11 mouse cellular contexts compared by ENCODE assay signal in the genomic region with DNA sequence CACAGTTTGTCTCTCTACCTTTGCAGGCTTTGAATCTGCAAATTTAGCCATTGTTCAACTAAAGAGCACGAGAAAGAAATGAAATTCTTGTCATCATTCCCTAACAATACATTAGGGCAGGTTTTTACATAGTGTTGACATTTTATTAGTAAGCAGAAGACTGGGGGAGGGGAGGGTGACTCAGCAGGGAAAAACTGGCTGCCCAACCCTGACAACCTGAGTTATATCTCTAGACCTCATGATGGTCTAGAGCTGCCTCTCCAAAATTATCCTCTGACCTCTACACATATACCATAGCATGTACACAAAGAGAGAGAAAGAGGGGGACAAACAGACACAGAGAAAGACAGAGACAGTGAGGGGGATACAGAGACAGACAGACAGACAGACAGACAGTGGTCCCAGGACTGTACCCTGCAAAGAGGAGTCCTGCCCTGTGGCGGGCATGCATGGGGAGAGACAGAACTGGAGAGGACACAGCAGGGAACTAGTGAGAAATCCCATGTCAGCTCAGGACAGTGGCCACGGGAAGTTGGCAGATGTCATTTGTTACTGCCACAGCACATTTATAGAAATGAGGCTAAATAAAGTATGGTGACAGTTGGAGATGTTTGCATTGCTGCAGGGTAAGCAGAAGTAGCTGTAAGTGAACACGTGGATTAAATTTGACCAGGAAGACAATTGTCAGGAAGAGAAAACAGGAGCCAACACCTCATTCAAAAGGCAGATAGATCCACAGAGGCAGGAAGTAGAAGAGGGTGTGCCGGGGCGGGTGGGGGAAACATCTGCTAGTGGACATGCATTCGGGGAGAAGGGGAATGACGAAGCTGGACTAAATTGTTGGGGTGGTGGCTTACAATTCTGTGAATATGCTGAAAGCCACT. TPM values are rescaled to one million over a fixed set of nuclear protein-coding genes. Genes with fewer than 3 reads are reported as not detected.
DNase-seq lines count a peak whose midpoint lies in the region; ATAC-seq and TF ChIP-seq lines count a peak whose summit lies in the region.
"Had no signal": no experiment of that assay in that cellular context is flagged by ENCODE, and none has a peak within 500 bp of the region (broad histone marks: within the 10 kb centered on the region; RNA-seq: fewer than 3 reads in every experiment).

No protein-coding gene starts in this region.

- H3K27ac ChIP-seq in heart, postnatal 0 days (ENCODE audit: low read depth): peak overlapping the region; percentile 34; the same call in 1 of the 2 replicates
- peak overlapping the region; percentile 55 for H3K27ac ChIP-seq in small intestine, adult 2 months (ENCODE audit: insufficient read depth, low read depth, low read length)
- H3K27ac ChIP-seq in hindbrain, embryonic 10.5 days: no peak overlapping the region
- H3K27ac ChIP-seq: forebrain, embryonic 15.5 days had no signal

- no peak for TF ChIP-seq CTCF in heart, postnatal 0 days (IDR thresholded peaks at IDR 0.05; ENCODE audit: low read depth)
- no peak for TF ChIP-seq CTCF in small intestine, adult 2 months (IDR thresholded peaks at IDR 0.05; ENCODE audit: extremely low read depth, insufficient read length, insufficient replicate concordance, low read depth, low read length)

- H3K4me1 ChIP-seq in heart, postnatal 0 days (ENCODE audit: control insufficient read depth, insufficient read depth): peaks cover 8% of the 10 kb centered on the region; the same call in 1 of the 2 replicates
- H3K4me1 ChIP-seq in small intestine, adult 2 months (ENCODE audit: control insufficient read depth, insufficient read depth, insufficient read length, low read length): peaks cover 3% of the 10 kb centered on the region; the same call in 1 of the 2 replicates
- peaks cover 5% of the 10 kb centered on the region; the same call in 1 of the 2 replicates for H3K4me1 ChIP-seq in hindbrain, embryonic 10.5 days (replicated peaks)
- H3K4me1 ChIP-seq: forebrain, embryonic 15.5 days had no signal

- H3K36me3 ChIP-seq in heart, postnatal 0 days (replicated peaks; ENCODE audit: control insufficient read depth, insufficient read depth, low read length): no peaks in the 10 kb centered on the region
- H3K36me3 ChIP-seq in small intestine, adult 2 months (ENCODE audit: control insufficient read depth, insufficient read depth, low read length): no peaks in the 10 kb centered on the region
- no peaks in the 10 kb centered on the region for H3K36me3 ChIP-seq in hindbrain, embryonic 10.5 days
- H3K36me3 ChIP-seq: forebrain, embryonic 15.5 days had no signal

- WGBS in heart, postnatal 0 days: 34% methylated on average over 8 of the region's 8 CpGs
- WGBS in small intestine, adult 2 months: 21% methylated on average over 8 of the region's 8 CpGs
- 72% methylated on average over 8 of the region's 8 CpGs for WGBS in hindbrain, embryonic 10.5 days

- H3K9me3 ChIP-seq in heart, postnatal 0 days (replicated peaks; ENCODE audit: control insufficient read depth, low read length): no peaks in the 10 kb centered on the region
- H3K9me3 ChIP-seq in hindbrain, embryonic 10.5 days: no peaks in the 10 kb centered on the region
- H3K9me3 ChIP-seq: forebrain, embryonic 15.5 days had no signal

- TF ChIP-seq EP300 in heart, postnatal 0 days (IDR thresholded peaks at IDR 0.05; ENCODE audit: low read depth): no peak

- H3K9ac ChIP-seq in heart, postnatal 0 days (replicated peaks; ENCODE audit: low read depth, low read length): no peak overlapping the region
- H3K9ac ChIP-seq: forebrain, embryonic 15.5 days had no signal

- no peak for ATAC-seq in heart, postnatal 0 days (ENCODE audit: insufficient read depth, low read depth)
- ATAC-seq: forebrain, embryonic 15.5 days had no signal

- no peak for TF ChIP-seq POLR2A in small intestine, adult 2 months (IDR thresholded peaks at IDR 0.05; ENCODE audit: low read depth, low read length)

- peak; percentile 27 for DNase-seq in lung, postnatal 10 days
- DNase-seq in lung, postnatal 25 days (ENCODE audit: low spot score): no peak
- peak; percentile 46 for DNase-seq in brain, adult 2 months (ENCODE audit: low read depth, low spot score)
- peak; percentile 25 for DNase-seq in heart, postnatal 0 days (ENCODE audit: low spot score)
- no peak for DNase-seq in hindbrain, embryonic 10.5 days (ENCODE audit: low spot score)
- DNase-seq in cerebellum, postnatal 25 days: no peak
- DNase-seq: cerebellum, adult 9-10 months; kidney, adult 11 months had no signal

- H3K4me2 ChIP-seq in heart, postnatal 0 days (ENCODE audit: low read depth, low read length): no peak overlapping the region
- H3K4me2 ChIP-seq: forebrain, embryonic 15.5 days had no signal

- H3K27me3 ChIP-seq in heart, postnatal 0 days (ENCODE audit: control insufficient read depth, insufficient read depth, low read length): no peaks in the 10 kb centered on the region
- H3K27me3 ChIP-seq in small intestine, adult 2 months (ENCODE audit: control insufficient read depth, insufficient read depth, low read length): no peaks in the 10 kb centered on the region
- no peaks in the 10 kb centered on the region for H3K27me3 ChIP-seq in hindbrain, embryonic 10.5 days (ENCODE audit: insufficient read depth, poor library complexity, severe bottlenecking)
- H3K27me3 ChIP-seq: forebrain, embryonic 15.5 days had no signal

- H3K4me3 ChIP-seq in heart, postnatal 0 days (ENCODE audit: low read depth, low read length): no peak overlapping the region
- no peak overlapping the region for H3K4me3 ChIP-seq in small intestine, adult 2 months (ENCODE audit: low read depth, low read length)
- H3K4me3 ChIP-seq in hindbrain, embryonic 10.5 days: no peak overlapping the region
- H3K4me3 ChIP-seq: forebrain, embryonic 15.5 days had no signal

RNA-seq across cellular contexts. Expression of gene Golph3, which starts 14.8 kb away (rescaled TPM):
- total RNA-seq in heart, postnatal 0 days (2014; rRNA removed; ENCODE audit: low replicate concordance): 135 and 215 TPM in 2 replicates
- polyA plus RNA-seq in heart, postnatal 0 days (2015; fragmentation: Nextera tagmentation; extraction: Ambion mirVana): 51.1 and 55.3 TPM in 2 replicates
- 64.4 and 103 TPM in 2 replicates for polyA plus RNA-seq in small intestine, adult 2 months (2012; rRNA removed)
- polyA plus RNA-seq in hindbrain, embryonic 10.5 days (2016; fragmentation: Nextera tagmentation; extraction: Ambion mirVana): 68.0 and 70.6 TPM in 2 replicates

RNA-seq across cellular contexts. Expression of gene 1810049J17Rik, which starts 15.3 kb away (rescaled TPM):
- total RNA-seq in heart, postnatal 0 days (2014; rRNA removed; ENCODE audit: low replicate concordance): not detected in 2 replicates
- polyA plus RNA-seq in heart, postnatal 0 days (2015; fragmentation: Nextera tagmentation; extraction: Ambion mirVana): 0.44 and 1.1 TPM in 2 replicates
- polyA plus RNA-seq in small intestine, adult 2 months (2012; rRNA removed): not detected in 2 replicates
- 0.76 and 1.3 TPM in 2 replicates for polyA plus RNA-seq in hindbrain, embryonic 10.5 days (2016; fragmentation: Nextera tagmentation; extraction: Ambion mirVana)
- total RNA-seq: midbrain, postnatal 0 days had no signal

Comparison
In these comparisons a context has a peak if more than half of its experiments do, and no peak if none do; other contexts are left out.
1. DNase-seq: peak in lung, postnatal 10 days (single experiment), brain, adult 2 months (single experiment) and heart, postnatal 0 days (single experiment); none in lung, postnatal 25 days (single experiment), hindbrain, embryonic 10.5 days (single experiment) and cerebellum, postnatal 25 days (0 of 2).